Mouse (Mus musculus) gastrocnemius, postnatal 14 days (tissue): ENCODE results near the gene Unc93a2. TPM values are rescaled to one million over a fixed set of nuclear protein-coding genes. Genes with fewer than 3 reads are reported as not detected.
"Not testable (repeated sequence)": the region's sequence is repeated elsewhere in the genome, so short reads cannot be mapped to it uniquely, and the experiment has no call there.

ENCODE experiments used
- DNase-seq: peaks from one replicate; pipeline ENCODE4 v3.0.0; 2021; ENCODE audit warnings: mixed read lengths
- intact Hi-C: fragments of 180-260 bp; cut with DNase I; formaldehyde crosslinking; loops from one replicate; pipeline ENCODE4 v1.15.1; 2025; ENCODE audit warnings: low total_unique reads
- total RNA-seq, 2 experiments: library from RNA; stranded (reverse); gene quantifications; 2 replicates each; pipeline ENCODE4 v1.2.3; 2021

Unc93a2 gene
- total RNA-seq, 2 experiments from 2014 or later, result 0.08 TPM; not detected in 1

DNA sequence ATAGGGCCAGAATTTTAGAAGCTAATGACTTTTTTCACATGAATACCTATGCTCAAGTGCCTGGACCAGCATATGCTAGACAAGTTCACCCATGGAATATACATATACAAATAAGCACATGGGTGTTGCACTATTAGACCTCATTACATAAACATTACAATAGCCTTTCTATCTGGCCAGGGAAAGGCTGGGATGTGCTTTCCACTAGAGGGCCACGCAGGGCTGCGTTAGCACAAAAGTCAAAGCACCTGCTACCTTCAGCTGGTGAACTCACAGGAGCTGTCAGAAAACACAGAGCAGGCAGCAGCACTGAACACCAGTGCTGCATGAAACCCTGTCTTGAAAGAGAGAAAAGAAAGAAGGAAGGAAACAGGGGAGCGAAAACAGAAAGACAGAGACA is 7.4 kb downstream of the Unc93a2 start:
- DNase-seq, intact Hi-C loops: not testable (repeated sequence)

DNA sequence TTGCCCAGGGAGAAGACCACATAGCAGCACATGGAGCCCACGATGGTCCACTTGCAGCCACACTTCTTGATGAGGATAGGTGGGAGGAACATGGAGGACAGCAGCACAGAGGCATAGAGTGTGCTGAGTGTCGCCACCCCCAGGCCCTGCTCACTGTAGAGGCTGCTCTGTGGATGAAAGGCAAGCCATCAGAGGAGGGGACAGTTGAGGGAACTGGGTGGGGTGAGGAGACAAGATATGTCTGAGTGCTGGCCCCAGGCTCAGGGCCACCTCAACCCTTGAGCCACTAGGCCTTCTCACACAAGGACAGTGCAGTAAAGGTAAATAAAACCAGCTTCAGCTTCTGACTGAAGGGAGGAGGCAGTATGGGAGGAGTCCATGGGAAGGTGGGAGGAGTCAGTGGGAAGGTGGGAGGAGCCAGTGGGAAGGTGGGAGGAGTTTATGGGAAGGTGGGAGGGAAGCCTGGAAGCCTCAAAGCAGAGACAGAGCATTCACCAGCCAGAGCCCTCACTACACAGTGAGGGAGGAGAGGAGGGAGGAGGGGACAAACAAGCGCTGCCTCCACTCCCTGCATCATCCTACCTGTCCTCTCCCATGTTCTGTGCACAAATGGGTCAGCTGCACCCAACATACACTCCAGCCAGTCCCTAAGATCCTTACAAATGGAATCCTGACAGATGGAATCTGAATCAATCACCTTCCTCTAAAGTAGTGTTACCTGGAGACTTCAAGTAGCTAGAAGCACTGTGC is 8.1 kb downstream of the Unc93a2 start:
- intact Hi-C loops, DNase-seq: not testable (repeated sequence)

DNA sequence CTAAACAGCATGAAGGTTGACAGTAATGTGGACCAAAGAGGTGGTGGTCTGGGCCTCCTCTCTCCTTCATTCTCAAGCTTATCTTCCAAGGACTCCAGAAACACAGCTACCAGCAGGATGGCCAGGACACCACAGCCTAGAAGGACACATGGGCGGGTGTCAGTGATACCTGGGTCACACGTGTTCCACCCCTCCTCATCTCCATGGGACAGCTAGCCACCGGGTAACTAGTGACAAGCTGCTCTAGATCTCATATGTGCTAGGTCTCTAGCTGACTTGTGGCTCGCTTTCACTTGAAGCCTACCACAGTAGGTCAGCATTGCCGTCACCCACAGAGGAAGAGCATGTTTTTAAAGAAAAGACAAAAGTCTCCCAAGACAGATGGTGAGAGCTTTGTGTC is 13.4 kb downstream of the Unc93a2 start, which contains the start of gene Gm49630:
Gm49630 (minus strand) TSS at position 101 of the 400 bp plus-strand sequence.
- intact Hi-C loops, result not testable (repeated sequence)

DNA sequence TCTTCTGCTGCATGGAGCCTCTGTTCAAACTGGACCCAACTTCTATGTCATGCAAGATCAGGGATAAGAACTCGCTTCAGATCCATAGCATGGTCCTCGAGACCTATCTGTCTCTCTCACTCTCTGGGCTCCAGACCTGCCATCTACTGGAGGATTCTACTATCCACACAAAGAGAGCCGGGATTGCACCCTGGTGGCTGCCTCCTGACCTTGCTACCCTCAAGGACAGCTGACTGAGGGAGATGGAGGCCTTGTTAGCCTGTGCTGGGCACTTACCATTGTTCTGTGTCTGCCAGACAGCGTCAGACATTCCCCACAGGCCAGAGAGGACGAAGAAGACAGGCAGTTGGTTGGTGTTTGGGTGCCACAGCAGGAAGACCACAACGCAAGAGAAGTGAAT is 15.9 kb downstream of the Unc93a2 start:
- intact Hi-C loops, DNase-seq: not testable (repeated sequence)

More for the DNA sequence above, 13.4 kb downstream of the Unc93a2 start, which contains the start of gene Gm49630:
- DNase-seq, result not testable (repeated sequence)

DNA sequence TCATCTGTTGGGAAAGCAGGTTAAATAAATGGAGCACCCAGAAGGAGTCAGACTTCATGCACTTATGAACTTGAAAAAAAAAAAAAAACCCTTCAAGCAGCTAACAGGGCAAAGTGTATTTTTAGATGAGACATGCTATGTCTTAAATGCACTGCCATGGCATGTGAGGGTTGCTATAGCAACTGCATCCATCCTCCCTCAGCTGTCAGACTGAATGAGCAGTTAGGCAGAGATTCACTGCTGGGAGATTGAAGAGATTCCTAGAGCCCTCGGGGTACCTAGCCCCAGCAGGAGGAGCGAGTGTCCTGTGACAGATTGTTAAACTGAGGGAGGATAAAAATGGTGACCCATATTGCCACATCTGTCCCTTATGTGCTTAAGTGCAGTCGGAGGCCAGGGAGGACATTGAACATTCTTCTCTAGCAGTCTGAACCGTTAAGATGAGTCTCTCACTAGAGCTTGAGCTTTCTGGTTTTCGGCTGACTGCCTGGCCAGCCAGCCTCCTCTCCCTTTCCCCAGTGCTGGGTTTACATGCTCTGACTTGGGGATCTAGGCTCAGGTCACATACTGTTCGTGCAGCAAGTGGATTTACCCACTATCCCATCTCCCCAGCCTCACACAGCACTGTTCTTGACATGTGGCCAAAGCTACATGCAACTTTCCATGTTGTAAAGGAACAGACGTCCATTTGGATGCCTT is 18.4 kb downstream of the Unc93a2 start:
- intact Hi-C loops, DNase-seq: not testable (repeated sequence)

DNA sequence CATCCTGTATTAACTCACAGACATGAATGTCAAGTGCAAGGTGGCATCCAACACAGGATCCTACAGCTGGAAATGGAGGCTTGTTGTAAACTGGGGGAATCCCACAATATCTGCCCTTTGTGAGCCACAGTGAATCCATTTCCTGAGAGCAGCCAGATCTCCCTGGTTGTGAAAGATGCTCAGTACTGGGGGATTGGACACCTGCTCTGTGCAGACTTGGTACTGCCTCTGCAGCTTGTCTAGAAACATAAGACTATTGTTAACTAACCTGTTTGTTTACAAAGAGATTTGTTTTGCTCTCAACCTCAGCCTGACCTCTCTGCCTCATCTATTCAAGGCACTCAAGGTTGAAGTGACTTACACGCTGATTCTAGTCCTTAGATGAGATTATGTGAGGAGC is 19.0 kb downstream of the Unc93a2 start:
- intact Hi-C loops, DNase-seq: not testable (repeated sequence)

DNA sequence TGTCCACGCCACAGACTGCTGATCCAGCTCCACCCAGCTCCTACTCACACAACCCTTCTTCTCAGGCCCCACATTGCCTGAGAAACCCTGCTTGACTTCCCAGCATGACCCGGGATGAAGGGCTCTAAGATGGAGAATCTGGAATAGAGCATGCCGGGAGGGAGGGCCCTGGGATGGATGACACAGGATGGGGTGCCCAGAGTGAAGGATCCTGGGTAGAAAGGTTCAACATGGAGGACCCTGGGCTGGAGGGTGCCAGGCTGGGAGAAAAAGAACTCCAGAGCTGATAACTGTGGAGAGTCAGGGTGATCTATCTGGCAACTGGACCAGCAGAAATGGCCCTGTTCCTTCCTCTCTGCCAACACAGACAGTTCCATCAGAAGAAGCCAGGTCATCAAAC is 19.6 kb downstream of the Unc93a2 start:
- intact Hi-C loops, DNase-seq: not testable (repeated sequence)

DNA sequence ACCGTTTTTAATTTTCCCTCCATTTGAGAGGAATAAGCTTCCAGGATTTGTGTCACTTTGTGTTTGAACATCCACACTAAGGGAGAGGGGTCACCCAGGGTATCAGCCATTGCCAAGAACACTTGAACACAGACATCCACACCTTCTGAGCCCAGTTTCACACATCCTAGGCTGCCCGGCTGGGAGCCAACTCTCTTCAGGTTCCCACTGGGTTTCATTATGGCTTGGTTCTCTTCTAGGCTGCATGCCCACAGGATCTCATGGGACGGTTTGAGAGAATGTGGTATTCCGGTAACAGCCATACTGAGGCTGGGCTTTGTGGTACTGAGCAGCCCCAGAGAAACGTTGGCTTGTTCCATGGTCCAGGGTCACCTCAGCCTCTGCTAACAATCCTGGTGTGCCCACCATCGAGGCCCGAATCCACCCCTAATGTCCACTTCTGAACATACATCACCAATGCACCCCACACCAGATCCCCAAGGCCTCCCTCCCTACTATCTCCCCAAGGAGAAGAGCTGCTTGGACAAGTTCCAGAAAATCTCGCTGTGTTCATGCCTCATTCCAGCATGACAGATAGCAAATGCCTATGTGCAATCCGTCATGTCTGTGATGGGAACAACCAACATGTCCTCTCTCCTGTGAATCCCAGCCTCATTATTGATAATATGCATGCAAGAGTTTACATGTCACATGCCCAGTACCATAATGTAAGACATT is 24.4 kb downstream of the Unc93a2 start:
- intact Hi-C loops, result not testable (repeated sequence)

DNA sequence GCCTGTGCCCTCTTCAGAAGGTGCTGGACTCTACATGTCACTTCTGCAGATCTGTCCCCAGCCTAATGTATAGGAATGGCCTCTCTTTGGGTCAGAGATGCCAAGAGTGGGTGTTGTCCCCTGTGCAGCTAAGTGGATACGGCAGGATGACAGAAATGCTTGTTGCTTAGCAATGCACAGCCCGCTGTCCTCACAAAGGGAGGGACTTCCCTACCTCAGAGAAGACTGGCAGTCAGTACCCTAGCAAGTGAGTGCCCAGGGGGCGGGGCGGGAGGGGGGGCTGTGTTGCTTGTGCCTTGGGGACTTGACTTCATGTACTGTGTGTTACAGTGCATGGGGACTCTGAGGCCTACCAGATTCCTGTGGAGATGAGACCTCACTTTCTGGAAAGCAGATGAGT is 25.5 kb downstream of the Unc93a2 start:
- intact Hi-C loops, DNase-seq: not testable (repeated sequence)

More for the DNA sequence above, 24.4 kb downstream of the Unc93a2 start:
- peak; percentile 4 for DNase-seq

DNA sequence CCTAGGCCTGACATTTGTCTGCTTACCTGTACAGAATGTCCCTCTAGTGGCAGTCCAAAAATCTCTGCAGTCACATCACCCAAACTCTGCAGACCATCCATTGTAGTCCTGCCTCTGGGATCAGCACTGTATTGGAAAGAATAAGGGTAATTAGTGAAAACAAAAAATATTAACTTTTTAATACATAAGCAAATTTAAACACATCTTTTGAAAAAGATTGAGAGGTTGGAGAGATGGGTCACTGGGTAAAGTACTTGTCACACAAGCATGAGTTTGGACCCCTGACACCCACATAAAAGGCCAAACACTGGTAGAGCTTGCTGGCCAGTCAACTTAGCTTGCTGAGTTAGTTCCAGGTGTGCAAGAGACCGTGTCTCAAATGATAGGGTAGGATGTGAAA is 32.7 kb downstream of the Unc93a2 start, which contains the start of gene Ttll2:
Ttll2 (minus strand) TSS at position 101 of the 400 bp plus-strand sequence.
- DNase-seq, intact Hi-C loops: not testable (repeated sequence)

DNA sequence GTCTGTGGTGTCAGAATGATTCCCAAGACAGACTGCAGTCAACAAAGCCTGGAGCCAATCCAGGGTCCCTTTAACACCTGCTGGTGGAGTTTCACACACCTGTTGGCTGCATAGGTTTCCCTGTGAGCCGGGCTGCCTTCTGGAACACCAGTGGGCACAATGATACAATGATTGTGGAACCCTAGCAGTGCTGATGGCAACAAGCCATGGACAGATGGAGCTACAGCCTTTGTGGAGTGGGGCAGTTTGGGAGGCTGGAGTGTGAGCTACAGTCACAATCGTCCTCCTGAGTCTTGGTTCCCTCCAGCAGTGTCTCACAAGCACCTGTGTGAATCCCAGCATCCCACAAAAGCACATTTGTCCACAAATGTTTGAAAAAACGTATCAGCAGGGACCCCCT is 36.5 kb downstream of the Unc93a2 start:
- DNase-seq, intact Hi-C loops: not testable (repeated sequence)

DNA sequence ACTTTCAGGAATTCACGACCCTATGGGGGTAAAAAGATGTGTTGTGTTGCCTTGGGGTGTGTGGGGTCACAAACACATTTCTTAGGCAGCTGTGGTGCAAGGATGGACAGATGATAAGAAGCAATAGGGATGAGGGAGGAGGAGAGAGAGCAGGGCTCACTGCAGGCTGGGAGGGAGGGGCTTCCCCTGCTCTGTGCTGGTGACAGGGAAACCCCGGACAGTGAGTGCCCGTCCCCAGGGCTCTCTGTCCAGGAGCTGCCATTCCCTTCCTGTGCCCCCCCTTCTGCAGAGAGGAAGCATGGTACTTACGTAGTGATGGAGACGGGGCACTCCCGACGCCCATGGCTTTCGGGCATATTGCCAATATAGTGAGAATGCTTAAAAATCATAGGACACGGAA is 47.9 kb downstream of the Unc93a2 start:
- DNase-seq, intact Hi-C loops: not testable (repeated sequence)

DNA sequence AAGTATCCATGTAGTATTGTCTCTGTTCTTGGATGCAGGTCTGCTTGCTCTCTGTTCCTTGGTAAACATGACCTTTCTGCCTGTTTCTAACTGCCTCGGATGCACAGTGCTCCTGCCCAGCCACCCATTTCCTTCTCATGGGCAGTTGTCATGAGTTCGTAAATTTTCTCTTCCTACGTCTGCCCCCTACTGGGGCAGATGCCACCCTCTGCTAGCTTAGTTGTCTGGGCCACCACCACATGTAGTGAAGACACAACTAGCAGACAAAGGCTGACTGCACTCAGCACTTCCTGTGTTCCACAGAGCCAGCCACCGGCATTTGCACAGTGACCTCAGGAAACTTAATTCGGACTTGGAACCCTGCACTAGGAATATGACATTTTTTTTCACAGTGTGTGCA is 52.5 kb downstream of the Unc93a2 start:
- intact Hi-C loops, DNase-seq: not testable (repeated sequence)

DNA sequence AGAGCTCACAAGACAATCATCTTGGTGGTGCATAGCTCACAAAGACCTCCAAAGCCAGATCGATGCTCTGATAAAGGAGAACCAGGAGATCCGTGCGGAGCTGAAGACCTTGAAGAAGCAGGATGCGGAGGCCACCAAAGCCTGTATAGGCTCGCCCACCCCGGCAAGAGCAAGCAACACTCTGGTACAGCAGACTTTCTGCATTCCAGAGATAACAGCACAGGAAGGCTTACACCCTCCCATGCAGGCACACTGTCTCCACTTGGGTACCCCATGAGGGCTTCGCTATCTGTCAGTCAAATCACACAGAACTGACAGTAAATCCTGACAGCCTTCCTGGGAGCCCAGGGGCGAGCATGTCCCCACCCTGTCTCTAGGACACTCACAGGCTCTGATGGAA is 58.8 kb downstream of the Unc93a2 start:
- intact Hi-C loops, DNase-seq: not testable (repeated sequence)

DNA sequence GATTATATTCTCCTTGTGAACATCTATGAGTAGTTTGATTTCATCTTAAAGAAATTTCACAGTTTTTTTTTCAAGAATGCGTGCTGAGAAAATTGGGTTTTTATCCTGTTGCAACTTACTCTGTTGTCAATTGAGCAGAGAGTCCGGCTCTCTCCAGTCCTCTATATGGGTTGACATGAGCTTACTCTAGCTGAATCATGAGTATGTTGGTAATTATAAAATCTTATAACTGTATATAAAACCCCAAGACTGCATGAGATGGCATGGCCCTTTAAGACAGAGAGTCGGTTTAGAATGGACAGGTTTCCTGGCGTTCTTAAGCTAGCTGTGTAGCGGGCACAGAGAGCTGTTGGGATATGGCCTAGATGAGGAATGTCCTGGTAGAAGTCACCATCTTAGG is 60.9 kb downstream of the Unc93a2 start, which contains the start of gene Tcp10a:
Tcp10a (plus strand) TSS at position 301 of the 400 bp plus-strand sequence.
- DNase-seq, intact Hi-C loops: not testable (repeated sequence)

DNA sequence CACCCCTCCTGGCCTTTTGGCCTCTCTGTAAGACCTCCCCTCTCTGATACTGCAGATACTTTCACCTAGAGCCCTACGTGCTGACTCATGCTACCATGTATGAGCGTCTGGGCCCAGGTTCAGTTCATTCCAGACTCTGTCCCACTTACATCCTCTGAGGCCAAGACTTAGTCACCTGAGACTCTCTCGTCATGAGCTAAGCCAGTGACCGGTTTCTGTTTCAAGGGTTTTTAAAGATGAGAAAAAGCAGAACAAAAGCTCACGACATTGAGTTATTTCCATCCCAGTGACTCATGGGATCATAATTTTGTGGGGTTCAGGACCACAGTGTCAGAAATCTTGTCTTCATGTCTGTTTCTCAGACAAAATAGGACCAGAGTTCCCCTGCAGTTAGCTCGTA is 65.5 kb downstream of the Unc93a2 start:
- intact Hi-C loops, DNase-seq: not testable (repeated sequence)

DNA sequence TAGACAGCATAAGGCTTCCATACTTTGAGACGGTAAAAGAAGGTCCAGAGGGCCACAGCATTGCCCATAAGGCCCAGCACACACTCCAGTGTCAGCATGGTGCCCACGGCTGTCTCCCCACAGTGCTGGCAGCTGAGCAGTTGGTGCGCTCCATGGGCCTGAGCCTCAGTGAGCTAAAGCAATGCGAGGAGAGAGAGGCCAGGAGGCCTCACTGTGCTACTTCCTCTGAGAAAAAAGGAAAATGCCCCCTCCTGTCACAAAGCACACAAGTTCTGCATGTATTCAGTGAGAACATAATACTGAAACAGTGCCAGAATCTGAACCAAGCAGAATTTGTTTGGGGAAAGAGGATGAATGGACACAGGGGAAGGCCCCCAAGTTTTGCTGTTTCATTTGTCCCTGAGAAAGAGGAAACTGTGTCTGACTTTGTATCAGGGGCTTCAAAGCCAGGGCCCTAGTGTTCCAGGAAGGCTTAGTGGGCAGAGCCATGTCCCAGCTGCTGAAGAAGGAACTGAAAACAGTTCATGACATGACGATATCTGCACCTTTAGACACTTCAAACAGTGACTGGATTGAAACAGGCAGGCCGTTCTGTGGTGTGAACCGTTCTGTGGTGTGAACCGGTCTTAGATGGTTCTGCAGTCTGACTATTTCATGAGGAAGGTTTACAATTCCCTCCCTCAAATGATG is 69.4 kb downstream of the Unc93a2 start:
- DNase-seq, intact Hi-C loops: not testable (repeated sequence)
